Mouse (Mus musculus): ENCODE measurements around the gene Nyap2. TPM values are rescaled to one million over a fixed set of nuclear protein-coding genes. Genes with fewer than 3 reads are reported as not detected.

Nyap2 gene
- polyA plus RNA-seq, 2 experiments, result 0.06 TPM; not detected in 1

- H3K4me3 ChIP-seq (replicated peaks; ENCODE audit: low read length), result no peak overlapping the region
- ATAC-seq (ENCODE audit: low FRiP score, low read depth) (no peak), DNase-seq (ENCODE audit: low spot score) (no peak)
- H3K27me3 ChIP-seq (ENCODE audit: control insufficient read depth, insufficient read depth, low read length), result no peaks in the 10 kb centered on the region
- no peak for TF ChIP-seq POLR2A (IDR thresholded peaks at IDR 0.05; ENCODE audit: borderline replicate concordance, extremely low read depth, insufficient read depth, insufficient read length)
- no peaks in the 10 kb centered on the region for H3K4me1 ChIP-seq (ENCODE audit: control insufficient read depth, insufficient read depth, low read length)
- H3K4me2 ChIP-seq (replicated peaks; ENCODE audit: low read depth, low read length, severe bottlenecking), result no peak overlapping the region
- 74% methylated on average over 2 of the region's 2 CpGs for WGBS
- H3K36me3 ChIP-seq (ENCODE audit: control insufficient read depth, insufficient read depth, low read length), result no peaks in the 10 kb centered on the region
- no peak overlapping the region for H3K27ac ChIP-seq (replicated peaks; ENCODE audit: low read depth, low read length)
- no peaks in the 10 kb centered on the region for H3K9me3 ChIP-seq (ENCODE audit: control insufficient read depth, low read length)
- H3K9ac ChIP-seq (ENCODE audit: low read depth, low read length, severe bottlenecking), result no peak overlapping the region
Measured at GRCm38 (mm10) chr1:81092056-81092455, 15.3 kb downstream of the Nyap2 start.

GRCm38 (mm10) chr1:81092886-81093285 is 16.1 kb downstream of the Nyap2 start:
- no peak for ATAC-seq (ENCODE audit: low FRiP score, low read depth)
- H3K4me1 ChIP-seq (ENCODE audit: control insufficient read depth, insufficient read depth, low read length), result no peaks in the 10 kb centered on the region
- H3K4me3 ChIP-seq (replicated peaks; ENCODE audit: low read length), result no peak overlapping the region
- H3K9me3 ChIP-seq (ENCODE audit: control insufficient read depth, low read length), result no peaks in the 10 kb centered on the region
- WGBS, result 88% methylated on average over 4 of the region's 4 CpGs
- H3K4me2 ChIP-seq (replicated peaks; ENCODE audit: low read depth, low read length, severe bottlenecking), result no peak overlapping the region
- no peak for DNase-seq (ENCODE audit: low spot score)
- H3K36me3 ChIP-seq (ENCODE audit: control insufficient read depth, insufficient read depth, low read length), result no peaks in the 10 kb centered on the region
- no peak for TF ChIP-seq POLR2A (IDR thresholded peaks at IDR 0.05; ENCODE audit: borderline replicate concordance, extremely low read depth, insufficient read depth, insufficient read length)
- no peak overlapping the region for H3K27ac ChIP-seq (replicated peaks; ENCODE audit: low read depth, low read length)
- H3K9ac ChIP-seq (ENCODE audit: low read depth, low read length, severe bottlenecking), result no peak overlapping the region
- H3K27me3 ChIP-seq (ENCODE audit: control insufficient read depth, insufficient read depth, low read length), result no peaks in the 10 kb centered on the region

- DNase-seq (ENCODE audit: low spot score), result no peak
- Histone ChIP-seq H3K4me2 (replicated peaks; ENCODE audit: low read depth, low read length, severe bottlenecking) (no peak overlapping the region), H3K36me3 (ENCODE audit: control insufficient read depth, insufficient read depth, low read length) (no peaks in the 10 kb centered on the region), H3K4me3 (replicated peaks; ENCODE audit: low read length) (no peak overlapping the region), H3K4me1 (ENCODE audit: control insufficient read depth, insufficient read depth, low read length) (no peaks in the 10 kb centered on the region), H3K27ac (replicated peaks; ENCODE audit: low read depth, low read length) (no peak overlapping the region), H3K9ac (ENCODE audit: low read depth, low read length, severe bottlenecking) (no peak overlapping the region), H3K9me3 (ENCODE audit: control insufficient read depth, low read length) (no peaks in the 10 kb centered on the region), H3K27me3 (ENCODE audit: control insufficient read depth, insufficient read depth, low read length) (no peaks in the 10 kb centered on the region)
- no peak for TF ChIP-seq POLR2A (IDR thresholded peaks at IDR 0.05; ENCODE audit: borderline replicate concordance, extremely low read depth, insufficient read depth, insufficient read length)
- WGBS, result 57% methylated on average over 1 of the region's 1 CpGs
- no peak for ATAC-seq (ENCODE audit: low FRiP score, low read depth)
Measured at GRCm38 (mm10) chr1:81098950-81099349, 22.2 kb downstream of the Nyap2 start.

GRCm38 (mm10) chr1:81101749-81102148 is 25.0 kb downstream of the Nyap2 start:
- Histone ChIP-seq H3K9me3 (ENCODE audit: control insufficient read depth, low read length) (no peaks in the 10 kb centered on the region), H3K36me3 (ENCODE audit: control insufficient read depth, insufficient read depth, low read length) (no peaks in the 10 kb centered on the region), H3K27me3 (ENCODE audit: control insufficient read depth, insufficient read depth, low read length) (no peaks in the 10 kb centered on the region), H3K9ac (ENCODE audit: low read depth, low read length, severe bottlenecking) (no peak overlapping the region), H3K4me1 (ENCODE audit: control insufficient read depth, insufficient read depth, low read length) (no peaks in the 10 kb centered on the region), H3K27ac (replicated peaks; ENCODE audit: low read depth, low read length) (no peak overlapping the region), H3K4me3 (replicated peaks; ENCODE audit: low read length) (no peak overlapping the region), H3K4me2 (replicated peaks; ENCODE audit: low read depth, low read length, severe bottlenecking) (no peak overlapping the region)
- WGBS, result 79% methylated on average over 1 of the region's 1 CpGs
- no peak for DNase-seq (ENCODE audit: low spot score)
- no peak for ATAC-seq (ENCODE audit: low FRiP score, low read depth)
- no peak for TF ChIP-seq POLR2A (IDR thresholded peaks at IDR 0.05; ENCODE audit: borderline replicate concordance, extremely low read depth, insufficient read depth, insufficient read length)

- H3K27ac ChIP-seq (replicated peaks; ENCODE audit: low read depth, low read length), result no peak overlapping the region
- DNase-seq (ENCODE audit: low spot score) (no peak), ATAC-seq (ENCODE audit: low FRiP score, low read depth) (no peak)
- H3K36me3 ChIP-seq (ENCODE audit: control insufficient read depth, insufficient read depth, low read length), result no peaks in the 10 kb centered on the region
- no peak for TF ChIP-seq POLR2A (IDR thresholded peaks at IDR 0.05; ENCODE audit: borderline replicate concordance, extremely low read depth, insufficient read depth, insufficient read length)
- H3K9me3 ChIP-seq (ENCODE audit: control insufficient read depth, low read length), result no peaks in the 10 kb centered on the region
- no peak overlapping the region for H3K9ac ChIP-seq (ENCODE audit: low read depth, low read length, severe bottlenecking)
- no peak overlapping the region for H3K4me2 ChIP-seq (replicated peaks; ENCODE audit: low read depth, low read length, severe bottlenecking)
- no peaks in the 10 kb centered on the region for H3K4me1 ChIP-seq (ENCODE audit: control insufficient read depth, insufficient read depth, low read length)
- H3K4me3 ChIP-seq (replicated peaks; ENCODE audit: low read length), result no peak overlapping the region
- H3K27me3 ChIP-seq (ENCODE audit: control insufficient read depth, insufficient read depth, low read length), result no peaks in the 10 kb centered on the region
Measured at GRCm38 (mm10) chr1:81119732-81120131, 43.0 kb downstream of the Nyap2 start.

Measured in limb, embryonic 14.5 days (tissue).